Mouse (Mus musculus): ENCODE measurements around the gene Tbc1d25.
A peak's percentile ranks its signal among the peaks of the same experiment; 100 is the strongest.

Tbc1d25 gene

DNA sequence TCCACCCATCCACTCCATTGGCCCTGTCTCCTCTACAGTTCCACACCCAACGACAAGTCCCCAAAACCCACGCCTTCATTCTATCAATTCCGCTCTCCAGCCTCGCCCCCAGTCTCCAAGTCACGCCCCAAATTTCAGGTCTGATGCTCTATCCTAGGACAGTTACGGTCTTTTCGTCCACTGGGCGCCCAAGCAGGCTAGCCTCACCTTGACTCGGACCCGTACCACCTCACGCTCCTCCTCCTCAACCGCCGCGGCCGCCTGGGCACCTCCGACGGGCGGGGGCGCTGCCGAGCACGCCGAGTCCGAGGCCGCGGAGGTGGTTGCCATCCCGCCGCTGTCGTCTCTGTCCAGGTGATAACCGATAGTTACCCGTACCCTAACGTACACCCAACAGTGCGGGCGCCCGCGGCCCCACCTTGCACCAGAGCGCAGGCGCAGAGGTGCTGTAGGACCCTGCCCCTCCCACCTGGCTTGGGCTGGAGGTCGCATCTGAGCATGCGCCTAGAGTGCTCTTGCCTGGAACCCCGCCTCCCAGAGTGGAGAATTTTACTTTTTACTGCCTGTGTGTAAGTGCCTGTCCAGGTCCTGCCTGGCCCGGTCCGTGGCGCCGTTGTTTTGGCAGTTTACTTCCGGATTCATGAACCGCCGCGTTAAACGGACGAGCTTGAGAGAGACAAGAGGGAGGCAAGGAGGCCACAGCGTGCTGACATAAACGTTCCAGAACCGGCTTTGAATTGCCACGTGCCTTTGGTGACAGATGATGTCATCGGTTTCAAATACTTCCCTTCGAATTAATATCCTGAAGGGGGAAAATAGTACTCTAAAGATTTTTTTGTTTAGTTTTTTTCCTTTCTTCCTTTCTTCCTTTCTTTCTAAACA, at the start of gene Tbc1d25:
Gene Tbc1d25 (minus strand): TSS at position 678 of the 882 bp plus-strand sequence.
- DNase-seq (ENCODE audit: low spot score in 2 of 2): peak; percentile 65 to 68

DNA sequence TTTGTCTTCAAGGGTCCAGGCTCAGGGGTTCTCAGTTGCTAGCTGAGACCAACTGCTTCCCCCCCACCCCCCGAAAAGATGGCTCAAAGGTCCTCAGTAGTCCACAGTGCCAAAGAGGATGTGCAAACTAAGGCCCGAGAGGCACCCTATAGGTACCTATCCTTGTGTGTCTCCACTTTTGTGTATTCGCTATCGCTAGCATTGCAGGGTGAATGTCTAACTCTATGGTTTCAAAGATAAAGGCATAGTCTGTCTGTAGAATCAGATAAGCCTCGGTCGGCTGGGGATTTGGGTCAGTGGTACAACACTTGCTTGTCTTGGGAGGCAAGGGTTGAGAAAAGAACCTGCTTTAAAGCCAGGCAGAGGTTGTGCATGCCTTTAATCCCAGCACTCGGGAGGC, 47.5 kb upstream of the Tbc1d25 start:
- no peak for DNase-seq (ENCODE audit: low spot score in 2 of 2)

- no peak for DNase-seq (ENCODE audit: low spot score in 2 of 2)
Observed at GRCm38 (mm10) chrX:8222678-8223421, 46.9 kb upstream of the Tbc1d25 start.

DNA sequence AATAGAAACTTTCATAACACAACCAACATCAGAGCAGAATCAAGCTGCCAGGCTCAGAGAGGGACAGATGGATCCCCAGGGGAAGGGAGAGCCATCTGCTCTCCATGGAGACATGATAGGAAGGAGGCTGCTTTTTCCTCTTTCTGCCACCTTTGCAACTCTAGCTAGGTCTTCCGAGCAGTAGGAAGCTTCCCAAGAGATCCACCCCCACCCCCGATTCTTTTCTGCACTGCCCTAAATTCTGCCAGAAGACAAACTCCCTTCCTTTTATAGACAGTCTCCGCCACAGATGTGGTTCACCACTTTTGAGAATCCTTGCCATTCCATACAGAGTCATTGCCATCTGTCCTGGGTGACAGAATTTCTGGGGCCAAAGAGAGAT, 46.3 kb upstream of the Tbc1d25 start:
- peak in 1 of 2 experiments; percentile 16 for DNase-seq (ENCODE audit: low spot score in 2 of 2)

DNA sequence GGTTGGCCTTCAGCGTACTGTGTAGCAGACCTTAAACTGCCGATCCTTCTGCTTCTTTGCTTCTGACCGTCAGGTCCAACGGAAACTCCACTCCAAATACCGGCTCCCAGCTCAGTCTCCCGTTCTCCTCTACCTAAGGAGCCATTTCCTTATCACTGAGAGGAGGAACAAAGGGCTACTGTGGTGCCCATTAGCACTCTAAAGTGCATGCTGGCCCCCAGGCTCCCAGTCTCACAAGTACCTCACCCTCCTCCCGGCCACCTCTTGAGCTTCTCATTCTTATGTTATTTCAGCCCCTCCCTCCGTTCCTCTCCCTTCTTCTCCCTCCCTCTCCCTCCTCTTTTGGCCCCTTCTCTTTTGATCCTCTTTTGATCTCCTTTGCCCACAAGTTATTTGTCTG, 43.7 kb upstream of the Tbc1d25 start:
- DNase-seq (ENCODE audit: low spot score in 2 of 2): no peak

GRCm38 (mm10) chrX:8218114-8218513, 42.1 kb upstream of the Tbc1d25 start:
- DNase-seq (ENCODE audit: low spot score in 2 of 2): no peak

DNA sequence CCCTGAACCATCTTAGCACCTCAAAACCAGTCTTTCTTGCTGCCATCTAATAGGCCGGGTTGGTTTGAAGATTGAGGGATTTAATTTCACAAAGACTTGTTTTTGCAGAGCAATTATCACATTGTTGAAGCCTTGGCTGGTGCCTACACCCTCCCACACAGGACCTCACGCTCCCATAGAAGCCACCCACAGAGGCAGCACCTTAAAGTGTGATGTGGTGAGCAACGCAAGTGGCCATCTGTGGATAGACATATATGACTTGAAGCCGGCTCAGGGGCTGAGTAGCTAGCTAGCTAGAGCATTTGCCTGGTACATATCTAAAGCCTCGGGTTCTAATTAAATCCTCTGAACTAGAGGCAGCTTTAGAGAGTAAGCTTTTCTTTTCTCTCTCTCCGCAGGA, 41.4 kb upstream of the Tbc1d25 start:
- peak in 1 of 2 experiments; percentile 11 for DNase-seq (ENCODE audit: low spot score in 2 of 2)

- DNase-seq (ENCODE audit: low spot score in 2 of 2): no peak
Observed at GRCm38 (mm10) chrX:8211490-8212207, 35.7 kb upstream of the Tbc1d25 start.

GRCm38 (mm10) chrX:8209720-8210119, 33.7 kb upstream of the Tbc1d25 start:
- DNase-seq (ENCODE audit: low spot score in 2 of 2): no peak

- no peak for DNase-seq (ENCODE audit: low spot score in 2 of 2)
Observed at GRCm38 (mm10) chrX:8207224-8207623, 31.2 kb upstream of the Tbc1d25 start.

- no peak for DNase-seq (ENCODE audit: low spot score in 2 of 2)
Observed at GRCm38 (mm10) chrX:8206694-8207197, 30.8 kb upstream of the Tbc1d25 start.

DNA sequence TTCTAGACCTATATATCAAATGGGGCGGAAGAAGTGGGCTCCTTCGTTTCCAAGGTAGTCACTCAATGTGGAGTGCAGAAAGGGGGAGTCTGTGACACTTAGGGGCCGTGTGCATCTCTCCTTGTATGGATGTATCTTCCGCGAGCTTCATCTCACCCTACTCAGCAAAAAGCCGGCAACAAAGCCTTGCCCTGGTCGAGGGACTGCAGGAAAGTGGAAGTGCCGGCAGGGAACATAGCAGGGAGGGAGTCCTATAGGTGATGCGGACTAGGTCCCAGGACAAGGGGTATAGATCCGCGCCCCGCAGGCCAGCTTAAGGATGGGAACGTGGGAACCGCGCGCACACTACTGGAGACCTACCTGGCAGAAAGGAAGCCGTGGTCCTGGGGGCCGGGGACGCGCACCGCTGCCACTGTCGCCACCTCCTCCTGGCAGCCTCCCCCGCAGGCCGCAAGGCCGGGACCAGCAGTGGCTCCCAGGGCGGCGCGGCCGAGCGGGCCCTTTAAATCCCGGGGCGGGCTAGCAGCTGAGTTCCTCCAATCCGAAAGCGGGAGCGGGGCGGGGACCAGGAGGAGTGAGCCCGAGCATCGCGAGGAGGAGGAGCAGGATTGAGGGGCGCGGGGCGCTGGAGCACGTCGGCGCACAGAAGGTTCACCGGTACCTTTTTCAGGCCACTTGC, 30.2 kb upstream of the Tbc1d25 start, which contains the start of gene Porcn:
Gene Porcn (minus strand): TSS at position 511 of the 679 bp plus-strand sequence.
- peak; percentile 67 to 72 for DNase-seq (ENCODE audit: low spot score in 2 of 2)

- DNase-seq (ENCODE audit: low spot score in 2 of 2): no peak
Observed at GRCm38 (mm10) chrX:8205551-8205950, 29.6 kb upstream of the Tbc1d25 start.

GRCm38 (mm10) chrX:8205088-8205487, 29.1 kb upstream of the Tbc1d25 start:
- DNase-seq (ENCODE audit: low spot score in 2 of 2): no peak

GRCm38 (mm10) chrX:8204076-8204475, 28.1 kb upstream of the Tbc1d25 start:
- no peak for DNase-seq (ENCODE audit: low spot score in 2 of 2)

- DNase-seq (ENCODE audit: low spot score in 2 of 2): no peak
Observed at GRCm38 (mm10) chrX:8203105-8203504, 27.1 kb upstream of the Tbc1d25 start.

- peak in 1 of 2 experiments; percentile 17 for DNase-seq (ENCODE audit: low spot score in 2 of 2)
Observed at GRCm38 (mm10) chrX:8193419-8193723, 17.4 kb upstream of the Tbc1d25 start, which contains the start of gene Ebp. TSS of gene Ebp (minus strand) at chrX:8193512.

GRCm38 (mm10) chrX:8192640-8193418, 16.8 kb upstream of the Tbc1d25 start:
- peak; percentile 63 to 73 for DNase-seq (ENCODE audit: low spot score in 2 of 2)

GRCm38 (mm10) chrX:8192126-8192639, 16.2 kb upstream of the Tbc1d25 start:
- no peak for DNase-seq (ENCODE audit: low spot score in 2 of 2)

DNA sequence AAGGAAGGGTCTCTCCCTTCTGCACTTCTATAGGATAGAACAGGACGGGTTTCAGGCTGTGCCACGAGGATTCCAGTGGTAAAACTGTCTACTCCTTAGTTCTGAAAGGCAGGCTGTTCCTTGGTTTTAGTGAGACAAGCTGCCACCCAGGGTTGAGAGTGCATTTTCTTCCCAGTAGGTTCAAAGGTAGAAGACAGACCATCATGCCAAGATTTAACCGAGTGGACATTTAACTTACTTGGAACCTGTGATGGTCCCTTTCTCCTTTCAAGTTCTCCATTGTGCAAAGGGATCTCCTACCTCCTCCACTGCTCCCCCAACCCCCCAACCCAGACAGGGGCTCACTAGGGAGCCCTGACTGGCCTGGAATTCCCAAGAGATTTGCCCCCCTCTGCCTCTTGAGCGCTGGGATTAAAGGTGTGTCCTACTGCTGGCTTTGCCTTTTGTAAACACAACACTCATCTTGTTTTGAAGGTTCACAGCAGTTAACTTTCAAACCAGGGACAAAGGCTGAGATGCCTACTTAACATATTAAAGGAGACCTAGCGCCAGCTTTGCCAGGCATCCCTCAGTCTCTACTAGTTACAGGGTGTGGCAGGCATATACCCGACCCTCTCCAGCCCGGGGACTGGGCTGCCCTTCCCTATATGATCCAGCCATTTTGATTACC, 7.0 kb upstream of the Tbc1d25 start:
- no peak for DNase-seq (ENCODE audit: low spot score in 2 of 2)
